Mouse (Mus musculus) hindbrain, embryonic 14.5 days (tissue): ENCODE measurements around the gene Zrsr1. TPM values are rescaled to one million over a fixed set of nuclear protein-coding genes. Genes with fewer than 3 reads are reported as not detected.

Source experiments
- ATAC-seq: fragments of 200-750 bp; cut with Nextera tagmentation; 2 replicates; pipeline ENCODE4 v1.8.0; 2017; ENCODE audit warnings: moderate number of reproducible peaks, mild to moderate bottlenecking, moderate TSS enrichment, moderate library complexity; ENCODE audit not compliant: low FRiP score
- DNase-seq: peaks from one replicate; pipeline ENCODE4 v3.0.0-alpha.2; 2015; ENCODE audit warnings: low spot score
- H3K27ac ChIP-seq: fragments of 300-500 bp; sonication (generic); 2 replicates; pipeline ENCODE4 v1.5.1; 2014; ENCODE audit warnings: mild to moderate bottlenecking, moderate library complexity
- H3K27me3 ChIP-seq: fragments of 300-500 bp; sonication (generic); 2 replicates; pipeline ENCODE4 v1.6.1; 2014; ENCODE audit warnings: mild to moderate bottlenecking, low read length, mixed read lengths; ENCODE audit not compliant: control insufficient read depth, insufficient read depth
- H3K36me3 ChIP-seq: fragments of 300-500 bp; sonication (generic); replicated peaks from 2 replicates; pipeline ENCODE4 v1.6.1; 2014; ENCODE audit not compliant: control insufficient read depth, insufficient read depth
- H3K4me1 ChIP-seq: fragments of 300-500 bp; sonication (generic); replicated peaks from 2 replicates; pipeline ENCODE4 v1.6.1; 2014; ENCODE audit warnings: antibody characterized with exemption, low read length, mixed read lengths; ENCODE audit not compliant: control insufficient read depth, insufficient read depth
- H3K4me2 ChIP-seq: fragments of 300-500 bp; sonication (generic); replicated peaks from 2 replicates; pipeline ENCODE4 v1.6.1; 2014; ENCODE audit warnings: mild to moderate bottlenecking, moderate library complexity
- H3K4me3 ChIP-seq: fragments of 300-500 bp; sonication (generic); replicated peaks from 2 replicates; pipeline ENCODE4 v1.5.1; 2014; ENCODE audit warnings: mild to moderate bottlenecking, low read length
- H3K9ac ChIP-seq: fragments of 300-500 bp; sonication (generic); 2 replicates; pipeline ENCODE4 v1.6.1; 2014
- H3K9me3 ChIP-seq: fragments of 300-500 bp; sonication (generic); 2 replicates; pipeline ENCODE4 v1.6.1; 2016; ENCODE audit warnings: low read length; ENCODE audit not compliant: control insufficient read depth
- WGBS: fragments of 180-500 bp; shearing (Covaris S2); extraction: QIAGEN DNeasy Blood & Tissue Kit; methylation state at CpG from one replicate; pipeline ENCODE4 v1.1.7; 2014; 5-methylcytosine and 5-hydroxymethylcytosine counted together
- polyA plus RNA-seq: library from polyadenylated mRNA; unstranded; fragments of >200 nt; fragmentation: Nextera tagmentation; extraction: Ambion mirVana; gene quantifications from 2 replicates; pipeline ENCODE4 v1.2.1, GENCODE M21; 2014

Gene Zrsr1
- polyA plus RNA-seq, 1 experiment from 2014 or later, result 8.2 TPM

GRCm38 (mm10) chr11:22998308-22998707, 26.5 kb downstream of the Zrsr1 start:
- ATAC-seq (no peak), DNase-seq (no peak)
- 93% methylated on average over 1 of the region's 1 CpGs for WGBS
- Histone ChIP-seq H3K9me3 (no peaks in the 10 kb centered on the region), H3K9ac (no peak overlapping the region), H3K27me3 (no peaks in the 10 kb centered on the region), H3K4me1 (no peaks in the 10 kb centered on the region), H3K36me3 (peaks cover 95% of the 10 kb centered on the region), H3K27ac (no peak overlapping the region), H3K4me3 (no peak overlapping the region), H3K4me2 (no peak overlapping the region)

GRCm38 (mm10) chr11:23005276-23005675, 33.5 kb downstream of the Zrsr1 start:
- H3K4me1 ChIP-seq, result 0 out of 2 replicates have a peak, but pooled peaks cover 4% of the 10 kb centered on the region
- no peak for DNase-seq
- H3K27me3 ChIP-seq, result no peaks in the 10 kb centered on the region
- H3K27ac ChIP-seq, result no peak overlapping the region
- H3K4me3 ChIP-seq, result no peak overlapping the region
- H3K9me3 ChIP-seq, result no peaks in the 10 kb centered on the region
- H3K36me3 ChIP-seq, result peaks cover 51% of the 10 kb centered on the region
- H3K4me2 ChIP-seq, result no peak overlapping the region
- 88% methylated on average over 1 of the region's 1 CpGs for whole genome bisulfite sequencing
- no peak overlapping the region for H3K9ac ChIP-seq
- no peak for ATAC-seq

GRCm38 (mm10) chr11:23007166-23007480, 35.3 kb downstream of the Zrsr1 start:
- no peaks in the 10 kb centered on the region for H3K9me3 ChIP-seq
- H3K4me1 ChIP-seq, result 0 out of 2 replicates have a peak, but pooled peaks cover 4% of the 10 kb centered on the region
- peak overlapping the region; percentile 73 for H3K9ac ChIP-seq
- H3K36me3 ChIP-seq, result peaks cover 34% of the 10 kb centered on the region
- H3K27ac ChIP-seq, result peak overlapping the region; percentile 97
- no peaks in the 10 kb centered on the region for H3K27me3 ChIP-seq
- DNase-seq (no peak), ATAC-seq (peak; percentile 66)
- H3K4me2 ChIP-seq, result peak overlapping the region; percentile 66
- H3K4me3 ChIP-seq, result peak overlapping the region; percentile 54
- WGBS, result 4% methylated on average over 6 of the region's 6 CpGs

GRCm38 (mm10) chr11:23007481-23008180, 35.8 kb downstream of the Zrsr1 start, which contains the start of gene Fam161a:
Gene Fam161a (plus strand): TSS chr11:23007531.
- peak within 1 kb of the TSS; percentile 97 for H3K27ac ChIP-seq
- H3K36me3 ChIP-seq, result peaks cover 29% of the 10 kb centered on the region
- 2% methylated on average over 22 of the region's 22 CpGs for WGBS
- H3K4me2 ChIP-seq, result peak within 1 kb of the TSS; percentile 66
- DNase-seq (peak; percentile 90), ATAC-seq (peak; percentile 93)
- peak within 1 kb of the TSS; percentile 54 for H3K4me3 ChIP-seq
- H3K4me1 ChIP-seq, result 0 out of 2 replicates have a peak, but pooled peaks cover 4% of the 10 kb centered on the region
- H3K27me3 ChIP-seq, result no peaks in the 10 kb centered on the region
- no peaks in the 10 kb centered on the region for H3K9me3 ChIP-seq
- H3K9ac ChIP-seq, result peak within 1 kb of the TSS; percentile 73

- DNase-seq (peak; percentile 87), ATAC-seq (peak; percentile 94)
- H3K9me3 ChIP-seq, result no peaks in the 10 kb centered on the region
- peak overlapping the region; percentile 66 for H3K4me2 ChIP-seq
- H3K36me3 ChIP-seq, result peaks cover 22% of the 10 kb centered on the region
- 0 out of 2 replicates have a peak, but pooled peaks cover 4% of the 10 kb centered on the region for H3K4me1 ChIP-seq
- no peaks in the 10 kb centered on the region for H3K27me3 ChIP-seq
- under 1% methylated on average over 40 of the region's 40 CpGs for WGBS
- H3K9ac ChIP-seq, result peak overlapping the region; percentile 73
- H3K4me3 ChIP-seq, result peak overlapping the region; percentile 54
- peak overlapping the region; percentile 97 for H3K27ac ChIP-seq
Measured at GRCm38 (mm10) chr11:23008181-23008823, 36.5 kb downstream of the Zrsr1 start.

- ATAC-seq (no peak), DNase-seq (no peak)
- WGBS, result 39% methylated on average over 4 of the region's 4 CpGs
Measured at GRCm38 (mm10) chr11:23008824-23009200, 37.0 kb downstream of the Zrsr1 start.

GRCm38 (mm10) chr11:23013096-23013495, 41.3 kb downstream of the Zrsr1 start:
- no peak overlapping the region for H3K4me2 ChIP-seq
- H3K9me3 ChIP-seq, result no peaks in the 10 kb centered on the region
- no peaks in the 10 kb centered on the region for H3K36me3 ChIP-seq
- DNase-seq, result no peak
- WGBS, result 74% methylated on average over 1 of the region's 1 CpGs
- ATAC-seq, result no peak
- H3K27me3 ChIP-seq, result no peaks in the 10 kb centered on the region
- H3K27ac ChIP-seq, result no peak overlapping the region
- H3K9ac ChIP-seq, result no peak overlapping the region
- H3K4me3 ChIP-seq, result no peak overlapping the region
- no peaks in the 10 kb centered on the region for H3K4me1 ChIP-seq

More at GRCm38 (mm10) chr11:23008824-23009200, 37.0 kb downstream of the Zrsr1 start:
- H3K27me3 ChIP-seq, result no peaks in the 10 kb centered on the region
- peak overlapping the region; percentile 66 for H3K4me2 ChIP-seq
- H3K4me1 ChIP-seq, result 0 out of 2 replicates have a peak, but pooled peaks cover 4% of the 10 kb centered on the region
- H3K9ac ChIP-seq, result peak overlapping the region; percentile 73
- H3K27ac ChIP-seq, result peak overlapping the region; percentile 97; the same call in 1 of the 2 replicates
- peak overlapping the region; percentile 54 for H3K4me3 ChIP-seq
- no peaks in the 10 kb centered on the region for H3K9me3 ChIP-seq
- peaks cover 17% of the 10 kb centered on the region for H3K36me3 ChIP-seq

GRCm38 (mm10) chr11:23013580-23014294, 41.9 kb downstream of the Zrsr1 start:
- 90% methylated on average over 4 of the region's 4 CpGs for WGBS
- DNase-seq (no peak), ATAC-seq (no peak)
- H3K4me2 ChIP-seq, result no peak overlapping the region
- H3K4me3 ChIP-seq, result no peak overlapping the region
- no peaks in the 10 kb centered on the region for H3K9me3 ChIP-seq
- no peaks in the 10 kb centered on the region for H3K27me3 ChIP-seq
- H3K9ac ChIP-seq, result no peak overlapping the region
- no peaks in the 10 kb centered on the region for H3K4me1 ChIP-seq
- no peak overlapping the region for H3K27ac ChIP-seq
- no peaks in the 10 kb centered on the region for H3K36me3 ChIP-seq

- no peak for ATAC-seq
- Histone ChIP-seq H3K4me3 (no peak overlapping the region), H3K27me3 (no peaks in the 10 kb centered on the region), H3K9me3 (no peaks in the 10 kb centered on the region), H3K9ac (no peak overlapping the region), H3K27ac (no peak overlapping the region), H3K4me2 (no peak overlapping the region), H3K36me3 (no peaks in the 10 kb centered on the region), H3K4me1 (no peaks in the 10 kb centered on the region)
- DNase-seq, result no peak
- 72% methylated on average over 6 of the region's 6 CpGs for WGBS
Measured at GRCm38 (mm10) chr11:23014996-23015395, 43.2 kb downstream of the Zrsr1 start.
